Mouse (Mus musculus) WW6 (cell line): ENCODE measurements around the gene Lamtor1.

Experiments
- DNase-seq: peaks from one replicate; pipeline ENCODE4 v3.0.0-alpha.2; 2013; ENCODE audit warnings: low read depth, low spot score

The Lamtor1 gene

DNA sequence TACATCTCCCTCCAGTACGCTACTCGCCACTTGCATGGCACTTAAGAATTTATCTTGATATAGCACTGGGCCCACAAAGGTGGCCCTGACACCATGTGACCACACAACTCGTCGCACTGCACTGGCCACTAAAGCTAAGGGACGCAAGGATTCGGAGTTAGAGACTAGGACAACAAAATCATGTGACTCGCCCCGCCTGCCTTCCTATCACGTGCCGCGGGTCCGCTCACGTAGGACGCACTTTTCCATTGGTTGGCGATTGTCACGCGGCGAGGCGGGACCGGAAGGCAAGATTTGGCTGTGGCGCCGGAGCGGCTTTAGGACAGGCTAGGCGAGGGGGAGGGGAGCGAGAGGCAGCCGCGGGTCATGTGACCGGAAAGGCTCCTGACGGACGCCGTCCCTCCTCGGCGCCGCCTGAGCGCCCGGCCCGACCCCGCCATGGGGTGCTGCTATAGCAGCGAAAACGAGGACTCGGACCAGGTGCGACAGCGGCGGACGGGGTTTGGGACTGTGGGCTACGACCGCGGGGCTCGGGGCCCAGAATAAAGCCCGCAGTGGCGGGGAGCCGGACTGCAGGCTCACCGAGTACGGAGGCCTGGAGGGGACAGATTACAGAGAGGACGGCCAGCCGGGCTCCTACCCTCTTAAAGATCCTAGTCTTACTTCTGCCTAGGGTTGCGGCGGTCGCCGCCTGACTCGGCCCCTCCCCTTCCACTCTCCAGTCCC lies at the start of gene Lamtor1:
Gene Lamtor1 (plus strand): TSS at position 344 of the 726 bp plus-strand sequence.
- peak; percentile 98 for DNase-seq

DNA sequence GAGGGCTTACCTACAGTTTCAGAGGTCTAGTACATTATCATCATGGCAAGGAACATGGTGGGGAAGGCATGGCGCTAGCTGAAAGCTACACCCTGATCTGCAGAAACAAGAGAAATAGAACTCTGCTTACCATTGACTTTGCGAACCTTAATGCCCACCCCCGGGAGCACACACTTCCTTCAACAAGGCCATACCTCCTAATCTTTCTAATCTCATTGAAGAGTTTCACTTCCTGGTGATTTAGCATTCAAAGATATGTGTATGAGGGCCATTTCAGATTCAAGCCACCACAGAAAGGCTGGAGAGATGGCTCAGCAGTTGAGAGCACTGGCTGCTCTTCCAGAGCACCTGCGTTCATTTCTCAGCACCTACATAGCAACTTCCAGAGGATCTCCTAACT lies 48.6 kb upstream of the Lamtor1 start, which contains the start of gene Folr2:
Gene Folr2 (minus strand): TSS at position 101 of the 400 bp plus-strand sequence.
- DNase-seq = no peak

DNA sequence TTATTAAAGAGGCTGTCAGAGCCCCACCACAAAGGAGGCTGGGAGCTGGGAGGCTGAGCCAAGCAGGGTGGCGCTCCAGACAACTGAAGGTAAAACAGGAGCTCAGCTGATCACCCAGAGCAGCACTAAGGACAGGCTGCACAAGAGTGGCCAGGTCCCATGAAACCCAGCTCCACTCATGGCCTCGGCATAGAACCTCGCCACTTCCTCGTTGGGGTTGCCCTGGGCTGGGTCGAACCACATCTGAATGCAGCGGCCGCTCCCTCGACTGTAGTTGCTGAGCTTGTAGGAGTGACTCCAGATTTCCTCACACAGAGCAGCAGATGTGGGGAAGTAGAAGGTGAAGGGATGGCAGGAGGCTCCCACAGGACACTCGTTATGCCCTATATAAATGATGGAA lies 47.3 kb upstream of the Lamtor1 start:
- no peak for DNase-seq

DNA sequence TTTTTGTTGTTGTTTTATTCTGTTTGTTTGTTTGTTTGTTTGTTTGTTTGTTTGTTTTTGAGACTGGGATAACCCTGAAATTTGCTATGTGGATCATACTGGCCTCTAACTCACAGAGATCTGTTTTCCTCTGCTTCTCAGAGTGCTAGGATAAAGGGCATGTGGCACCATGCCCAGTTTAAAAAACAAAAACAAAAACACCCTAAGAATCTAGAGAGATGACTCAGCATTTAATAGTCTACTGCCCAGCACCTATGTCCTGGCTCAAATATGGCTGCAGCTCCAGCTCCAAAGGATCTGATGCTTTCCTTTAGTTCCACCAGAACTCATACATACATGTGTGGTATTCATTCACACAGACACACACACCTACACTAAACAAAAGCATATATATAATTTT lies 44.7 kb upstream of the Lamtor1 start:
- DNase-seq = no peak

DNA sequence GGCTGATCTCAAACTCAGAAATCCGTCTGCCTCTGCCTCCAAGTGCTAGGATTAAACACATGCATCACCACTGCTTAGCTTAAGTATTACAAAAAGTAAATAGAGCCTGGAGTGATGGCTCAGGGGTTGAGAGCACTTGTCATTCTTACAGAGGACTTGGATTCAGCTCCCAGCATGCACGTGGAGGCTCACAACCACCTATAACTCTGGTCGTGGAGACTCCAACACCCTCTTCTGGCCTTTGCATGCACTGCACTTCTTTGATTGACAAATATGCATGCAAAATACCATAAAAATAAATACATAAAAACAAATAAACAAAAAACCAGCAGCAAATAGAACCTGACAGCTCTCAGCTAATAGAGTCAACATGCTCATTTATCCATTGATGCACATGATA lies 43.4 kb upstream of the Lamtor1 start:
- no peak for DNase-seq

DNA sequence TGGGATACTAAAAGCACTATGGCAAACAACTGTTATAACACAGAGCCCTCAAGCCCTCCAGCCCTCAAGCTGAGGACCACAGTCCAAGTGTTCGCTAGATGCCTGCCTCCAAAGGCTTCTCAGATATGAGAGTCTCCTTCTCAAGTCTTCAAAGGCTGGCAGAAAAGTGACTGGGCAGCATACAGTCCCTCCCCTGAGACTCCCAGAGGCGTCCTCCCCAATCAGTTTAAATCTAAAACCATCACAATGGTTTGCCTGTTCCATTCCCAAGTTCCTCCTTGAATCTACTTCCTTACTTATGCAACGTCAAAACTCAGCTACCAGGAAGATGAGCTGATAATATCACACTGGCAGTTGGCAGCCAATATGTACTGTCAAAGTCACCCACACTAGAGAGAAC lies 42.3 kb upstream of the Lamtor1 start, which contains the start of gene Anapc15:
Gene Anapc15 (plus strand): TSS at position 301 of the 400 bp plus-strand sequence.
- DNase-seq = no peak

DNA sequence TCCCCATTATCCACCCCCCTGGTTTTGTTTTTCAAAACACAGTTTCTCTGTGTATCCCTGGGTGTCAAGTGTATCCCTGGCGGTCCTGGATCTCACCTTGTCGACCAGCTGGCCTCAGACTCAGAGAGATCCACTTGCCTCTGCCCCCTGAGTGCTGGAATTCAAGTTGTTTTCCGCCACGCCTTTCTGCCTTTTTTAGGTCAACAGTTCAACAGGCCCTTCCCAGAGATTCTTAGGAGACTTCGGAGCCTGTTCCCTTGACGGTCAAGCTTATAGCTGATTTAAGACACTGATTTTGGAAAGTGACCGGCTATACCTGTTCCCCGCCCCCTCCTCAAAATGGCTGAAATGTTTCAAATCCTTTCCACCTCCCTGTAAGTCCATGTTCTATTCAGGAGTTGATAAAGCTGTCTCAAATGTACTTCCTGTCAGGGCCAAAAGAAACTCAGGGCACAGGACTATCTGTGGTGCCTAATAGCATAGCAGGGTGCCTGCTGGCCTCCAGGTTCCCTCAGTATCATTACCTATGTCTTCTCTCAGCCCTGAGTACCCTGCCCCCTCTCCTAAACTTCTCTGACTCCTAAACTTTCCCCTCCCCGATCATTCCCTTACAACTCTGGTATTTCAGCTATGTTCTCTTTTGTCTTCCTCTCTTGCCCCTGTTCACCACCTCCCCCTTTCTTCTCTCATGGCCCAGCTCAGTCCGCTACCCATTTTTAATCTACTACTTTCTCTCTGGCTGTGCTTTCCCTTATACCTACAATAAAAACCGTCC lies 39.0 kb upstream of the Lamtor1 start:
- DNase-seq = no peak

DNA sequence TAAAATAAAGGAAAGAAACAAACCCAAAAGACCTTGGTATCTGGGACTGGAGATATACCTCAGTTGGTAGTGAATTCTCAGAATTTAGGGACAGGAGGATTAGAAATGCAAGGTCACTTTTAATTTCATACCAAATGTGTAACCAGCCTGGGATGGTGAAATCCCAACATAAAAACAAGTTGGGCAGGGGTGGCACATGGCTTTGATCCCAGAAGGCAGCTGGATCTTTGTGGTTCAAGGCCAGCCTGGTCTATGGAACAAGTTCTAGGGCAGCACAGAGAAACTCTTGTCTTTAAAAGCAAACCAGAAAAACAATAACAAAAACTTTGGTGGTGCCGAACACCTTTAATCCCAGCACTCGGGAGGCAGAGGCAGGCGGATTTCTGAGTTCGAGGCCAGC lies 38.2 kb upstream of the Lamtor1 start:
- DNase-seq = no peak

DNA sequence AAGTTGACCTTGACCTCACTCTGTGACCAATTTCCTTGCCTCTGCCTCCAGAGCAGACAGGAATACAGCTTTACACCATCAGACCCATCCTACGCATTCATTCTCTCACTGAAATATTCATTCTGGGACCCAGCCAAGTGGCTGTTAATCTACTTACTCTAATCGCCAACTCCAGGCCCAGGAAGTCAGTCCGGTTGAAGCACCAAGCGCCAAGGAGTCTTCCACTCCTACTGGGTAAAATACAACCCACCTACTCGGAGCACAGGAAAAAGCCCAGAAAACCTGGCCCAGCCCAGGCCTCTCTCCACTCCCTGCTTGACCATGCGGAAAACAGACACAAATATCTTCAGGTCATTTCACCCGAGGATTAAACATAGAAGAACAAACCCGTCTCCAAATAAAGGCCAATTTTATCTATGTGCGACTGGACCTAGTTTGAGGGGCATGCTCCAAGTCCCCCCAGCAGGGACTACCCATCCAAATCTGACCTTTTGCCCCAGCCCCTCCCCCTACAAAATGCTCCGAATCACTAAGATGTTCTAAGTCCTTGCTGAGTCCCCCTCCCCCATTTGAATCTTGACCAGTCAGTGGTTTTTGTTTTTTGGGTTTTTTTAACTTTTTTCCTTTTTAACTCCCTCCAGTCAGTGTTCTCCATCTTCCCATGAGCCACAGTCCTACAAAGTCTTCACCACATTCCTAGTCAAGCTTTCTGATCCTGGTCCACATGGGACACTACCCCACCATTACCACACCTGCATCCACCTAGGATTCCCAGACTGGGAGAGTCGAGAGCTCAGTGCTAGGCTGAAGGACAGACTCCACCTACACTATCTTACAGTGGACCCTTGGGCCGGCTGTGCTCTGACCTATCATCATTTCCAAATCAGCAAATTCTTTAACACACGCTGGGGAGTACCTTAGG lies 37.2 kb upstream of the Lamtor1 start:
- DNase-seq = no peak

DNA sequence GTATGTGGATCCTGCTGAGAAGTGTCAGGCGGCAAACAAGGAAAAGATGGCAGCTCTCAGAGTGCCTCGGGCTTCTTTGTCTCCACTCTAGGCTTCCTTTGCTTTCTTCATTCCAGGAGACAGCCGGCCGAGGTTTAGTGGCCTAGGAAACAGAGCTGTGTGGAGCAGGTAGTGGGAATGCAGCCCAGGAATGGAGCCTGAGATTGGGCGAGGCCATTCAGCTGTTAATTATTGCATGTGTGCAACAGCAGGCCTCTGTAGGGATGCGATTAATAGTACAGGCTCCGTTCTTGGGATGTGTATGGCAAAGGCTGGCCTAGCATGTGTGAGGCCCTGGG lies 36.6 kb upstream of the Lamtor1 start:
- DNase-seq = no peak

DNA sequence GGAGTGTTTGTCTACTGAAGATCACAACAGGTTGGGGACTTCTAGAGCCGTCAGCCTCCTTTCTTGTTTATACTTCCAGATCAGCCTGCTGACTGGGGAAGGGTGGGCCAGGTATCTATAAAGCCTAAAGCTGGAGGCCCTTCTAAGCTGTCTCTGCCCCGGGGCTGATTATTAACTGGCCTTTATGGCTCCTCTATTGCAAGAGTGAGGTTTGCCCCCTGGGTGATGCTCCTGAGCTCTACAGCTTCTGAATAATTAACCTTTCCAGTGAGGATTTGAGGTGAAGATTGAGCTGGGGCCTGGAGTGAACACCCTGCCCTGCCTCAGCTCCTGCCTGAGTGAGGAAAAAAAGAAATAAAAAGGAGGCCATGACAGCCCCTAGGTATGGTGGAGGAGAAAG lies 35.1 kb upstream of the Lamtor1 start, which contains the start of gene Folr1:
Gene Folr1 (minus strand): TSS at position 160 of the 400 bp plus-strand sequence.
- DNase-seq = no peak

DNA sequence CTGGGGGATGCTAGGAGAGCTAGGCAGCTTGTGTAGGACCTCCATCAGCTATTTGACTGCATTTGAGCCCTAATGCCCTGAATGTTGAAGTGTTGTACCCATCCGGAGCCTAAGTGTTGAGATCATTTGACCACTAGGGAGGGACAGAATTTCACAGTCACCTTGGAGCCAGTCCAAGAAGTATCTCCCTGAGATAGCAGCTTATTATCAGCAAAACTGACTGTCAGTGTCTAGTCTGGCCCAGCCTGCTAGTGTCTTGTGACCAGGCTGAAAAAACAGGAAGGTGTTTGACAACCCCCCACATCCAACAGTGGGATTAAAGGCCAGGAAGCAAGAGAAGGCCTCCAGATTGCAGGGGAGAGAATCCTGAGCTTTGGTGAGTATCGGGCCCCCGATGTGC lies 34.4 kb upstream of the Lamtor1 start:
- DNase-seq = no peak

DNA sequence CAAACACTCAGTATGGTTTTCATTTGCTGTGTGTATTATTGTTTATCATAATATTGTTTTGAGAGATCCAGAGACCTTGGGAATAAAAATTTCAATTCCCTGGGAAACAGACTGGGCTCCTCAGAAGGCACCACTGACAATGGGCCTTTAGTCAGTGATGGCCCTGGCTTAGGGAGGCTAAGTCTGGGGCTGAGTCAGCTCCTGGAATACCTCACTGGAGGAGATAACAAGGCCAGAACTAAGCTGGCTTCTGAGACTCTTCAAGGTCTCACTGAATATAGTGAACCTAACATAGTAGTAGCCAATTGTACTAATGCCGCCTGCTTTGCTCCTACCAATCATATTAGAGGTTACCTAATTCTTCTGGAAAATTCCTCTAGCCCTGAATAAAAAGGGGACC lies 29.7 kb upstream of the Lamtor1 start:
- no peak for DNase-seq

DNA sequence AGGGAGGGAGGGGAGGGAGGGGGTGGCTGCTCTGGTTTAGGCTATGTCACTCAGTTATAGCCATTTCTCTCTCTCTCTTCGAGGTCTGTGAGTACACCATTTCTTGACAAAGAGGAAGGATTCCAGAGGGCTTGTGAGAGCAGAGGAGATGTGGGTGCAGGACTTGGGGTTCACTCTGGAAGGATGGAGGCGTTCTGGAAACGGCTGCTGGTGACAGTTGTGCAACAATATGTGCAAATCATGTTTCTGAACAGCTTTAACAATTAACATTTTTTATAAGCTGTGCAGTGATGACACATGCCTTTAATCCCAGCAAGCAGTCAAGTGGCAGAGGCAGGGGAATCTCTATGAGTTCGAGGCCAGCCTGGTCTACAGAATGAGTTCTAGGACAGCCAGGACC lies 24.8 kb upstream of the Lamtor1 start:
- no peak for DNase-seq

DNA sequence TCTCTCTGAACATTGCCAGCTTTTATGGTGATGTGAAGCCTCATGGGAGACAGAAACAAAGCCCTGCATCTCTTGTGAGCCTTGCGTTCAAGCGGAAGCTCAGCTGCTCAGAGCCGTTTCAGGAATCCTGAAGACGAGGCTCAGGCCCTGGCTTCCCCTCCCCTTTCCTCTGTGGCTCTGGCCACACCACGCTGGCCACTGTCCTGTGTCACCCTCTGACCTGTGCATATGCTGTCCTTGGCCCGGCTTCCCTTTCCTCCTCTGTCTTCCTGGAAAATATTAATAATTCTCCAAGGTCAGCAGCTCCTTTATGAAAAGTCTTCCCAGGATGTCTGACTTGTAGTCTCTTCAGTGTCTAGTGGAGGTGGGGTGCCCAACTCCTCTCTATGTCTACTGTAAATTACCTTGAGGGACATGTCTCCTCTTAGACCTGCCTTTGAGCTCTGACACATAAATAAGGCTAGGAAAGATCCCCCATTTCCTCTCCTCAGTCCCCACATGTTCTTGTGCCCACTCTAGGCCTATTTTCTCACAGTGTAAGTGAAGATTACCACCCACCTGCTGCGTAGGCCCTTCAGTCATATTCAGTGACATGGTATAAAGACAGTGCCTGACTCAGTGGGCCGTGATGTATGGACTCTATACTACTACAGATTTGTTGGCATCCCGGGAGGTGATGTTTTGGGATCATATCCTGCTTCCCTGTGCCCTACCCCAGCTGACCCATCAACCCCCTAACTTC lies 23.1 kb upstream of the Lamtor1 start:
- no peak for DNase-seq

DNA sequence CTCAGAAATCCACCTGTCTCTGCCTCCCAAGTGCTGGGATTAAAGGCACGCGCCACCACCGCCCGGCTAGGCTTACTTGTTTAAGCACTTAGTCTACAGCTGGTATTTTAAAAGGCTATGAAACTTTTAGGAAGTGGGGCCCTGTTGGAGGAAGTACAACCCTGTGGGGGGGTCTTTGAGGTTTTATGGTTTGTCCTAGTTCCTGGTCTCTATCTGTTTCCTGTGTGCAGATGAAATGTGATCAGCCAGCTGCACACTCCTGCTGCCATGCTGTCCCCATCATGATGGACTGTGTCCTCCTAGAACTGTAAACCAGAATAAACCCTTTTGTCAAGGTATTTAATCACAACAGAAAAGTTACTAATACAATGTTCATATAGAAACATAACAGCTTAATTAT lies 21.5 kb upstream of the Lamtor1 start:
- DNase-seq = no peak

DNA sequence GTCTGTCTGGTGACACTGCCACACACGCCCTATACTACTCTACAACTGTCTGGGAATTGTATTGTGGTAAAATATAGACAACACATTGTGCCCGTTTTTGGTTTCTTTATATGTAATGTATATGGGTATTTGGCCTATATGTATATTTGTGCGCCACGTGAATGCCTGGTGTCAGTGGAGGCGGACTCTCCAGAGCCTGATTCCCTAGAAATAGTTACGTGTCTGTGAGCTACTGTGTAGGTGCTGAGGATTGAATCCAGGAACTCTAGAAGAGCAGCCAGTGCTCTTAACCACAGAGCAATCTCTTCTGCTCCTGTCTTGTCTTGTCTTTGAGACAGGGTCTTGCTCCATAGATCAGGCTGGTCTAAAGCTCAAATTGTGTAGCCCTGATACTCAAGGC lies 19.4 kb upstream of the Lamtor1 start:
- no peak for DNase-seq

DNA sequence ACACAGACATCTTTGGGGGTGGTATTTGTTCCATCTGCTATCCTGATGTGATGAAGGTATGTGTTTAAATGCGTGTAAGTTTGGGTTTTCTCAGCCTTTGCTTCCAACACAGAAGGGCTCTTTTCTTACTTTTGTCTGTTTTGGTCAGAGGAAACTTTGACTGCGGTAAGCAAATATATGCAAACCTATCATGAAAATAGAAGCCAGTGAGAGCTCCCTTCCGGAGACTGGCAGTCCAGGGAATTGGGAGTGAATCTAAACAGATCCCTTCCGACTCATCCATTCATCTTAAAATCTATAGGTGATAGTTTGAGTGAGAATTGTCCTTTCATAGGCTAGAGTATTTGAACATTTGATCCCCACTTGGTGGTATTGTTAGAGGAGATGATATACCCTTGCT lies 17.2 kb upstream of the Lamtor1 start:
- DNase-seq = no peak

DNA sequence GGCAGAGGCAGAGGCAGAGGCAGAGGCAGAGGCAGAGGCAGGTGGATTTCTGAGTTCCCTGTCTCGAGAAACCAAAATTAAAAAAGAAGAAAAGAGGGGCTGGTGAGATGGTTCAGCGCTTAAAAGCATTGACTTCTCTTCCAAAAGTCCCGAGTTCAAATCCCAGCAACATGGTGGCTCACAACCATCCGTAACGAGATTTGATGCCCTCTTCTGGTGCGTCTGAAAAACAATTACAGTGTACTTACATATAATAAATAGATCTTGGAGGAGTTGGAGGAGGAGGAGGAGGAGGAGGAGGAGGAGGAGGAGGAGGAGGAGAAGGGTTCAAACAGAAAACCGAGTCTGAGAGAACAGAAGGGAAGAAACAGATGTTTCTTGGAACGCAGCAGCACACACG lies 10.0 kb upstream of the Lamtor1 start:
- DNase-seq = no peak

DNA sequence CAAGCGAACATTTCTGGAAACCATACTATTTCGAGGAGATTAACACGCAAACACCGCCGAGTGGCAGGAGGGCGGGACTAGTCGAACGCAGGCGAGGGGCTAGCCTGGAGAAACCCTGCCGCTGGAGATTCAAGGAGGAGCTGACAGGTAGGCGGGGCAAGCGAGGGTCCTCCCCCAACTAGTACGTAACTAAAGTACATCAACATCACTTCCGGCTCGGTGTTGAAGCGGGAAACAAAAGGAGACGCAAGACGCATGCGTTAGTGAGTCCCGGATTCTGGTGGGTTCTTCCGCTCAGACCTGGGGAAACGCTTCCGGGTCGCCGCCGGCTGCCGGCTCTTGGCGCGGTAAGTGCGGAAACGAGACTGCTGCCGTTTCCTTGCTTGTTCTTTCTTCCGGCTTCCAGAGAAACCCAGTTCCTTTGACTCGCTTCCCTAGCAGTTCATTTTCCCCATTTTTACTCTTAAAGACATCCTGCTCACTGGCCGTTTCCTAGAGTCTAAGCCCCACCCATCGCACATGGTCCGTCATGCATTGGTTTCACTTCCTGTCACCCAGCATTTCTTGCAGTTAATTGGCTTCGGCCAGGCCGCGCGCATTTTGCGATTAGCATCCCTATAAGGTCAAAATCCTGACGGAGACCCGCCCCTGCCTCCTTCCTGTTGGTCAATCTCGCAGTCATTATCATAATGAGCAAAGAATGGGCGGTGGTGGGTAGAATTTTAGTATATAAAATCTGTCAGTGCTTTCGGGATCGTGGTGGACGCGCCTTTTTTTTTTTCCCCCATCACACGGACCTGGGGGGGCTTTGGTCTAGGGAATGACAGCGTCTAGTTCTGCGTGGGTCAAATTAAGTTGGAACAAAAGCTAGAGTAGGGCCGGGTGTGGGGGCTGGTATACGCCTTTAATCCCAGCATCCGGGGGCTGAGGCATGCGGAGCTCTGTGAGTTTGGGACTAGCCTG lies 9.3 kb upstream of the Lamtor1 start:
- DNase-seq = peak; percentile 96
